Mouse (Mus musculus): ENCODE results near the gene Nol9.

DNA sequence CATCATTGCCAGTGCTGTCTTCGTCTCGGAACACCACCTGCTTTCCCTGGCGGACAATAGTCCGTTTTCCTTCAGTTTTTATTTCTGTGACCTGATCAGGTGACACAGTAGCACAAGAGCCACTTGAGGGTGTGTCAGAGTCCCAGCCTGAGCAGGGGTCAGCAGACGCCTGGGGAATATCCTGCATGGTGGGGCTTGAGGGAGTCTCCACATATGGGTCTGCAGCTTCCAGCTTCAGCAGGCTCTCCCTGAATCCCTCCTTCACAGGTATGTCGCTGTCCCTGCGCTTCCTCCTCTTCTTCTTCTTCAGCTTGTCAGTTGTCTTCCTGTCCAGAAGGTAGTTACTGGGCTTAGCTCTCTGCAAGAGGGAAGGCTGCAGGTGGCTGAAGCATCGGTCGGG is 47.0 kb upstream of the Nol9 start:
- no peak for TF ChIP-seq CTCF (IDR thresholded peaks at IDR 0.05)
- no peak for TF ChIP-seq EP300 (IDR thresholded peaks at IDR 0.05)
